Mouse (Mus musculus) T-helper 2 cell (primary cell): ENCODE measurements at regions not wholly inside any gene's neighbourhood (a gene's known extent, or its start where the extent isn't known, plus 50 kb on each side); places are given as distances from the start of the nearest gene placed in this dataset.

Experiments used
- in situ Hi-C: fragments of 300-600 bp; cut with MboI, MseI; formaldehyde crosslinking; loops from one replicate; pipeline ENCODE4 v1.15.1; 2025; ENCODE audit warnings: high pct_unique_total_duplicates

GRCm38 (mm10) chr7:70769655-70770054 lies 403.1 kb upstream of the Nr2f2 start:
- in situ Hi-C loops: no loop called here

GRCm38 (mm10) chr7:70767697-70768096 lies 401.2 kb upstream of the Nr2f2 start:
- in situ Hi-C loops: no loop called here

DNA sequence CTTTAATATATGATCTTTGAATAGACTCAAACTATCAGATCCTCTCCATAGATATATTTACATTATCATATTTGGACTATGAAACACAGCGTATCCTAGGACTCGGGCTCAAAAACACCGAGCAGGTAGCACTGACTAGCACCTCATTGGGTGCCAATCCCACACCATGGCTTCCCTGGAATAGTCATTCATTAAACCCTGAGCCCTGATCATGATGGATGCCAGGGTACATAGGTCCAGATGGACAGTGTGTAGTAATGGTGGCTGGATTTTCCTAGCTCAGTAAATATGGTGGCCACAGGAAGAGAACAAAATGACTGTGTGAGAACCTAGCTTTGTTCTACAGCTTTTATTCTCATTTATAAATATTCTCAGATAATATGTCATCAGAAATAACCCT lies 390.1 kb upstream of the Nr2f2 start:
- in situ Hi-C loops: no loop called here

GRCm38 (mm10) chr7:70754826-70755225 lies 388.3 kb upstream of the Nr2f2 start:
- in situ Hi-C loops: no loop called here

GRCm38 (mm10) chr7:70752802-70753218 lies 386.3 kb upstream of the Nr2f2 start:
- in situ Hi-C loops: no loop called here

GRCm38 (mm10) chr7:70748884-70749283 lies 382.3 kb upstream of the Nr2f2 start:
- in situ Hi-C loops: no loop called here

DNA sequence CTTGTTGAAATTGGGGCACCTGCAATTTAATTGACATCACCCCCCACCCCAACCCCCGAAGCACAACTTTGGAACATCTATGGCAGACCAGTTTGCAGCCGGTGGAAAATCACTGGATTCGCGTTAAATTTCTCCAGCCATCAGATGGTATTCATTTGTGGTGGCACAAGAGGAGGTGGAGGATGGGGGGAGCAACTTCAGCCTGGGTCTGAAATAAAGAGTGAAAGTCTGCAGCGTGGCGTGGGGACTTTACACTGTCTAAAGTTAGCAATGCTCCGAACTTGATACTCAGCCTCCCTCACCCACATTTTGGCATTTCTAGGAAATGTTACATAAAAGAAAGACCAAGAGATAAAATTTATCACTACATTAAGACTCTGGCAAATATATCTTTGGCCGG lies 381.8 kb upstream of the Nr2f2 start:
- in situ Hi-C loops: no loop called here

DNA sequence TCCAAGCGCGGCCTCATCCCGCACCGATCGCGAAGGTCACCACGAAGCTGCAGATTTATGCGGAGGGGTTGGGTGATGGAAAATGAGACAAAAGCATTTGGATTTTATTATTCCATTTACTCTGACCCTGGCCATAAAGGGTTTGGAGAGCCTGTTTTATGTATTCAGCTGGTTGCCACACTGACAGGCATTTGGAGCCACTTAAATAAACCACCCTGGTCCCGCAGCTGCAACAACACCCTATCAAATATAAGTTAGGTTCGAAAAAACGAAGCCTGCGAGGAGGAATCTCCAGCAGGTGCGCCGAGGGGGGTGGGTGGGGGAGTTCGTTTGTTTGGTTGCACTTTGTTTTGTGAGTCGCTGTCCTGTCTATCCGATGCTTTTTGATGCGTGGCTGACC lies 377.8 kb upstream of the Nr2f2 start:
- in situ Hi-C loops: no loop called here

- in situ Hi-C loops: no loop called here
These were observed 369.1 kb upstream of the Nr2f2 start for GRCm38 (mm10) chr7:70735591-70735990.

DNA sequence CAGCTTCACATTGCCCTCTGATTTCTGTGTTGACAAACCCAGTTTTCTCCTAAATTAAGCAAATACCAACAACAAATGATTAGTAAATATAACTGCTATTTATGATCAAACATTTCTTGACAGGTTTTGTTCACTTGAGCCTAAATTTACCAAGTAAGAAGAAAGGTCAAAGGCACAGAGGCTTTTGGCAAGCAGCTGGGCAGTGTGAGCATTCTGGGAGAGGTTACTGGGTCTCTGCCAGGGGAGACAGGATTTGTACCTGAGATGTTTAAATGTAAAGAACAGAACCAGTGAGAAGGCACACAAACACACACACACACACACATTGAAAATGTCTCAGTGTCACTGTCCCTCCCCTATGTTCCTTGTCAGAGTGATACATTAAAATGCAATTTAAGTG lies 367.0 kb upstream of the Nr2f2 start:
- in situ Hi-C loops: no loop called here

- in situ Hi-C loops: no loop called here
These were observed 363.4 kb upstream of the Nr2f2 start for GRCm38 (mm10) chr7:70729896-70730295.

DNA sequence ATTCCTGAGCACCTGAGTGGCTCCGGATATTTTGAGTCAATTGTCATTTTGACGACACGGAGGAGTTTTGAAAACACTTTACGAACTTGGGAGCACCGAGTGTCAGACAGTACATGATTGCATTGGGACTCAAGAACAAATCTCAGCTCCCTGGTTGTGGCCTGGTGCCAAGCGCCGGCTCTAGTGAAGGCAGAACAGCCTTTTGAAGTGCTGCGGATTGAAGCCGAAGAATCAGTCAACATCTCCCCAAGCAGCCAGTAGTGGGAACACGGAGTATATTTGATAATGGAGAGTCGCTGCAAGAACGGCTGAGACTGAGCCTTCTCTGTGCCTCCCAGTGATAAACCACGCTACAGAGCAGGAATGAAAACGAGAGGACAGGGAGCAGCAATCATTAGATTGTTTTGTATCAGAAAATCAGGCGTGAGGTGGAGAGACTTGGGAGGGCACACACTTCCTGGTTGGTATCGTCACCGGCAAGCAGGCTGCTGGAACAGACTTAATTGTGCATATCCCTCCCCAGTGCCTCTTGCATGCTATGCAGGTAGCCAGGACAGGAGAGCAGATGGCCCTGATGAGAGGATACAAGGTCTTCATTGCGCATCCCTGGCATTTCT lies 351.7 kb upstream of the Nr2f2 start:
- in situ Hi-C loops: no loop called here

DNA sequence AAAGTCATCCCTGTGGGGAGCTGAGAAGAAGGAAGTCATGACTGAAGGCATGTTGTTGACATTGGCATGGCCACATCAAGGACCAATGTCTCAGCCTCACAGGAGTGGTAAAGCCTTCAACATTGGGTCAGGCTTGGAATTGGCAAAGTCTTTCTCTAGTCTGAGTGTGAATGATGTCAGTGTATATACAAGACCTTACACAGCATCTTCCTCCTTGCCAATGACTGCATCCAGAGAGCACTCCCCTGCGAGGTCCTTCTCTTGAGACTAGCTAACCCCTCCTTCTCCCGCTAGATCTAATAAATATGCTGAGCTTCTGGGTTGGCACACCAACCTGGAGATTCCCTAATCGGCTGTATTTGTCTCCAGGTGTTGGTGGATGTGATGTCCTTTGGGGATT lies 351.1 kb upstream of the Nr2f2 start:
- in situ Hi-C loops: no loop called here

DNA sequence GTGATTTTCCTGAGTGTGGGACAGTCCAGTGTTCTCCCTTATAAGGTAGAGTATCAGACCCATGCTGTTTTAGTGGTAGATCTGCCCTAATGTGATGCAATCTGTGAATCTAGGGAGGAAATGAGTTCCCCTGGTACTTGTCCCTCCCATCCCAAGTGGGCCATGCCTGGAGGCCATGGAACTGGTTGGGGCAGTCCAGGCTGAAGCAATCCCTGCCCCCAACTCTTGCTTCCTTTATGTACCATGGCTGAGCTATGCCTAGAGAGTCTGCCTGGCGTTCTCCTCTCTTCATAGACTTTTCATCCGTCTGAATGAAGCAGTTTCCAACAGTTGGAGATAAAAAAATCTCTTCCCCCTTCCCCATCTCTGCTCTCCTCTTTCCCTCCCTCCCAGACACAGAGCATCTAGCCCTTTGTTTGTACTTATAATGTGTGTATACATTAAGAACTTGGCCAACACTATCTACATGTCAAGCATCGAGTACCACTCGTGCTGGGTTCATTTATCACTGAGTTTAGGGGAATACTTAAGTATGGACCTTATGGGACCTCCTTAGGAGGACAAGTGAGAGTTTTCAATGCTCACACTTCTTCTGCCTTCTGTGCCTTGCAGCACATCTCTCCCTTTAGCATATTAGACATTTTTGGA lies 350.4 kb upstream of the Nr2f2 start:
- in situ Hi-C loops: no loop called here

DNA sequence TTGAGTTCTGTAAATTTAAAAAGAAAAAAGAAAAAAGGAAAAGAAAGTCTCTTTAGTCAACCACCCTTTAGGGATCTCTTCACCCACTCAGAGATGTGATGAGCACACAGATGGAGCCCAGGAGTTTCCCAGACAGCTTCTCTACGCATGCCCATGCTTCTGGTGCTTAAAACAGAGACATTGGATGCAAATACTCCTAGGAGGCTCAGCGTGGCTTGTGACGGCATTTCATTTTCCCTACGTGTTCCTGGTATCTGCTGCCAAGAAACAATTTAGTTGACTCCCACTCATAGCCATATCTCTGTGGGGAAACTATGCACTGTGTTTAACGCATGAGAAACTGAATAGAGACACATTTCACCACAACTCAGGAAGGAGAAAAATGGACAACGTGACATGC lies 345.6 kb upstream of the Nr2f2 start:
- in situ Hi-C loops: no loop called here

DNA sequence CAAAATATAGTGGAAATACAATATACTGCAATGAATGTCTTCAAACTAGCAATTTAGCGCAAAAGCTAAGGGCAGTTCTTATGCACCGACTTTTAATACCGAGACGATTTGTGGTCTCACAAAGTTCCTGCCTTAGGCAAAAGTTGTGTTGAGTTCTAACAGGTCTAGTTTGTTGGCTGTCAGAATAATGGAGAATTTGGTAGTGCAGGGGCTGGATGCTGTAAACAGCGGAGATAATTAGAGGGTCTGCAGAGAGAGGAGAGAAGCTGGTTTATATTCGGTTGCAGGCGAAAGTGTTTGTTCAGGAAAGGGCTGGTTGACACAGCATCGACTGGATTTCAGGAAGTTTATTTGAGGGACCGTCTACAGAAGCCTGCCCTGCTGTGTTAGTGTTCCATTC lies 339.7 kb upstream of the Nr2f2 start:
- in situ Hi-C loops: no loop called here

- in situ Hi-C loops: no loop called here
These were observed 337.2 kb upstream of the Nr2f2 start for GRCm38 (mm10) chr7:70703784-70704183.

GRCm38 (mm10) chr7:70700461-70700860 lies 333.9 kb upstream of the Nr2f2 start:
- in situ Hi-C loops: no loop called here

- in situ Hi-C loops: no loop called here
These were observed 332.9 kb upstream of the Nr2f2 start for GRCm38 (mm10) chr7:70699391-70699790.

GRCm38 (mm10) chr7:70698986-70699385 lies 332.5 kb upstream of the Nr2f2 start:
- in situ Hi-C loops: no loop called here

- in situ Hi-C loops: no loop called here
These were observed 325.6 kb upstream of the Nr2f2 start for GRCm38 (mm10) chr7:70692160-70692559.

DNA sequence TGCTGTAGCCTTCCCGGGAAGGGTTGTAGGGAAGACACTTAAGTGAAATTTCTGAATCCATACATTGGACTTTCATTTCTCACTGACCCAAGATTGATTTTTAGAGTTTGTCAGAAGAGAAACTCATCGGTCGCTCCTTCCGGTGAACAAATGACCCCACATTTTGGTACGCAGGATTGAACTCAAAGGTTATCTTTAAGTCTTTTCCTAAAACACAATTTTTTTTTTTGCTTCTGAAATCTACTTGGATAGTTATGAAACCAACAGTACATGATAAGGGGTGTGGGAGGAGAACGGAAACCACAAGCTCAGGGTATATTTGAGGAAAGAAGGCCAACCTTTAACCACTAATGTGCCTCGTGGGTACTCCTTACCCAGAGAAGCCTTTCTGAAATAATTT lies 324.3 kb upstream of the Nr2f2 start:
- in situ Hi-C loops: no loop called here

DNA sequence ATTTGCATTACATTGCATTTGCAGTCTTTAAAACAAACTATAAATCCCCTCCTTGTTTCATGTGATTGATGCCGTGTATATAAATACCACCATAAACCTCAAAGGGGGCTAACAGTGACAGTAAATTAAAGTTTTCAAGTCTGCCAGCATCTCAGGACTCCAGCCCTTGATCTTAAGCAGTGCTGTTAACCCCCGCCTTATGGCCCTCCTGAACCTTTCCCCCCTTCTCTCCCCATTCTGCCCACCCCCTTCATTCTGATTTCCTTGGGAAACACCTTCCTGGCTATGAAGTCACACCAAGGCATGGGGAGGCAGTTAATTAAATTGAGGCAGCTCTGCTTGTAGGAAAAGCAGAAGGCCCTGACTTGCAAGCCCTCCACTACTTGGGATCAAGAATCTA lies 302.5 kb upstream of the Nr2f2 start:
- in situ Hi-C loops: no loop called here

DNA sequence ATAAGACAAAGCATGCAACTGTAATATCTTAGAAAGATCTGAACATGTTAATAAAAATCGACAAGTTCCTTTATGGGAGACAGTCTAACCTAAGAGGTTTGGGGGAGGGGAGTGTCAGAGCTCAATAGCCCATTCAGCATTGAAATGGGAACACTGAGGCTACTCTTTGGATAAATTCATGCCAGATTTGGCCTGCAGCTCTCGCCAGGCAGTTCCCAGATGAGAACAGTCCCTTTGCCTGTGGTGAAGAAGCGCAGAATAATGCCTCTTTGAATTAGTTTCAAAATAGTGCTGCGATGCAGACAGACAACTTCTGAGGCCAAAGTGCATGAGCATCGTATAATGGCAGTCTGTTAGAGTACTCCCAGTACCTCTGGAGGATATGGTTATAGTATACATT lies 293.6 kb upstream of the Nr2f2 start:
- in situ Hi-C loops: no loop called here
